Mouse (Mus musculus) cortical plate, adult 2 months (tissue): Measurements from ENCODE around the gene Tmem150c.

Source experiments
- CTCF ChIP-seq: fragments of 200-500 bp; IDR thresholded peaks from 2 replicates; pipeline ENCODE4 v1.5.1; 2011; ENCODE audit warnings: mild to moderate bottlenecking, control low read depth, low read length; ENCODE audit not compliant: insufficient read depth; ENCODE audit errors: extremely low read depth
- POLR2A ChIP-seq: fragments of 200-500 bp; IDR thresholded peaks from 2 replicates; pipeline ENCODE4 v1.6.1; 2011; ENCODE audit warnings: mild to moderate bottlenecking, low read length, control low read depth; ENCODE audit not compliant: insufficient read depth; ENCODE audit errors: extremely low read depth

GRCm38 (mm10) chr5:100125409-100126123, 34.0 kb downstream of the Tmem150c start:
- TF ChIP-seq CTCF (no peak), POLR2A (no peak)
